Mouse (Mus musculus): ENCODE data around the gene Lrrc1. TPM values are rescaled to one million over a fixed set of nuclear protein-coding genes. Genes with fewer than 3 reads are reported as not detected.

The Lrrc1 gene
- total and polyA plus RNA-seq, 3 experiments = 5.3 to 12.1 TPM; not detected in 1

GRCm38 (mm10) chr9:77587616-77588015 is 42.9 kb upstream of the Lrrc1 start:
- TF ChIP-seq SIN3A (IDR thresholded peaks at IDR 0.05; ENCODE audit: low read length) = no peak
- TF ChIP-seq USF2 (IDR thresholded peaks at IDR 0.05; ENCODE audit: borderline replicate concordance in 1 of 2, insufficient read depth in 1 of 2, low read depth in 1 of 2, low read length in 2 of 2) = no peak
- no peak for TF ChIP-seq GABPA (IDR thresholded peaks at IDR 0.05; ENCODE audit: low read depth, low read length)
- TF ChIP-seq ZMIZ1 (IDR thresholded peaks at IDR 0.05; ENCODE audit: low read depth, low read length) = no peak
- TF ChIP-seq ETS1 (IDR thresholded peaks at IDR 0.05; ENCODE audit: low read depth, low read length) = no peak
- peaks cover 3 to 7% of the 10 kb centered on the region in 2 experiments for H3K4me1 ChIP-seq (ENCODE audit: control insufficient read depth in 1 of 2, insufficient read depth in 2 of 2, low read length in 2 of 2)
- no peaks in the 10 kb centered on the region for H3K79me2 ChIP-seq (ENCODE audit: control insufficient read depth, insufficient read depth, low read length, poor library complexity)
- peaks cover 0 to 3% of the 10 kb centered on the region in 2 experiments; a peak in 2 of 4 replicates for H3K36me3 ChIP-seq (ENCODE audit: control insufficient read depth in 1 of 2, insufficient read depth in 2 of 2, low read length in 2 of 2)
- H3K27me3 ChIP-seq (ENCODE audit: control insufficient read depth in 1 of 2, insufficient read depth in 2 of 2, low read length in 2 of 2) = peaks cover 0 to 2% of the 10 kb centered on the region in 2 experiments
- no peak overlapping the region for H3K9ac ChIP-seq (ENCODE audit: control insufficient read depth, low read depth, low read length, poor library complexity, severe bottlenecking)
- H3K4me3 ChIP-seq (ENCODE audit: control insufficient read depth in 1 of 2, insufficient read depth in 1 of 2, low read depth in 2 of 2, low read length in 2 of 2) = no peak overlapping the region
- H3K27ac ChIP-seq (ENCODE audit: control insufficient read depth, low read depth, low read length) = no peak overlapping the region
- DNase-seq (ENCODE audit: low read depth, low spot score) = no peak
- no peaks in the 10 kb centered on the region for H3K9me3 ChIP-seq (replicated peaks; ENCODE audit: insufficient read depth, low read length)

- no peak for DNase-seq (ENCODE audit: low read depth, low spot score)
- TF ChIP-seq MAZ (IDR thresholded peaks at IDR 0.05; ENCODE audit: low read depth, low read length) (no peak), SIN3A (IDR thresholded peaks at IDR 0.05; ENCODE audit: low read length) (no peak), CTCF (IDR thresholded peaks at IDR 0.05 in 2 of 3, conservative IDR thresholded peaks at IDR 0.05 in 1 of 3; ENCODE audit: control insufficient read depth in 1 of 3, insufficient read depth in 1 of 3, low read depth in 2 of 3, low read length in 3 of 3, poor library complexity in 1 of 3, severe bottlenecking in 1 of 3) (no peak), POLR2A (IDR thresholded peaks at IDR 0.05; ENCODE audit: control insufficient read depth in 1 of 2, insufficient read depth in 1 of 2, low read depth in 1 of 2, low read length in 2 of 2, poor library complexity in 1 of 2) (no peak), GABPA (IDR thresholded peaks at IDR 0.05; ENCODE audit: low read depth, low read length) (no peak), MAFK (IDR thresholded peaks at IDR 0.05; ENCODE audit: borderline replicate concordance, low read depth, low read length) (no peak), TBP (IDR thresholded peaks at IDR 0.05; ENCODE audit: low read depth, low read length) (no peak), CHD1 (IDR thresholded peaks at IDR 0.05; ENCODE audit: low read depth, low read length) (no peak), NELFE (IDR thresholded peaks at IDR 0.05; ENCODE audit: low read depth, low read length) (no peak), BHLHE40 (IDR thresholded peaks at IDR 0.05; ENCODE audit: borderline replicate concordance, low read depth, low read length) (no peak), MAX (IDR thresholded peaks at IDR 0.05; ENCODE audit: low read length) (no peak), E2F4 (IDR thresholded peaks at IDR 0.05; ENCODE audit: borderline replicate concordance, low read depth, low read length) (no peak), ZKSCAN1 (IDR thresholded peaks at IDR 0.05; ENCODE audit: low read depth, low read length) (no peak)
- H3K27ac ChIP-seq (ENCODE audit: control insufficient read depth, low read depth, low read length) = no peak overlapping the region
These were observed 42.3 kb upstream of the Lrrc1 start for GRCm38 (mm10) chr9:77586806-77587591.

More at GRCm38 (mm10) chr9:77586806-77587591, 42.3 kb upstream of the Lrrc1 start:
- Histone ChIP-seq H3K9ac (ENCODE audit: control insufficient read depth, low read depth, low read length, poor library complexity, severe bottlenecking) (no peak overlapping the region), H3K9me3 (replicated peaks; ENCODE audit: insufficient read depth, low read length) (no peaks in the 10 kb centered on the region), H3K36me3 (ENCODE audit: control insufficient read depth in 1 of 2, insufficient read depth in 2 of 2, low read length in 2 of 2) (no peaks in the 10 kb centered on the region), H3K4me3 (ENCODE audit: control insufficient read depth in 1 of 2, insufficient read depth in 1 of 2, low read depth in 2 of 2, low read length in 2 of 2) (no peak overlapping the region), H3K4me1 (ENCODE audit: control insufficient read depth in 1 of 2, insufficient read depth in 2 of 2, low read length in 2 of 2) (peaks cover 0 to 3% of the 10 kb centered on the region in 2 experiments; a peak in 1 of 4 replicates), H3K27me3 (ENCODE audit: control insufficient read depth in 1 of 2, insufficient read depth in 2 of 2, low read length in 2 of 2) (peaks cover 0 to 2% of the 10 kb centered on the region in 2 experiments), H3K79me2 (ENCODE audit: control insufficient read depth, insufficient read depth, low read length, poor library complexity) (no peaks in the 10 kb centered on the region)

Measured in MEL (cell line).